Mouse (Mus musculus) neural tube, embryonic 11.5 days (tissue): Measurements from ENCODE around the gene Morc1. TPM values are rescaled to one million over a fixed set of nuclear protein-coding genes. Genes with fewer than 3 reads are reported as not detected.

ENCODE experiments used
- ATAC-seq: fragments of 200-750 bp; cut with Nextera tagmentation; 2 replicates; pipeline ENCODE4 v1.8.0; 2017; ENCODE audit warnings: moderate number of reproducible peaks, mild to moderate bottlenecking, moderate TSS enrichment, moderate library complexity; ENCODE audit not compliant: insufficient read depth, low FRiP score, low TSS enrichment
- DNase-seq: peaks from one replicate; pipeline ENCODE4 v3.0.0-alpha.2; 2015; ENCODE audit warnings: low spot score
- H3K27ac ChIP-seq: fragments of 300-500 bp; sonication (generic); 2 replicates; pipeline ENCODE4 v1.5.1; 2014; ENCODE audit warnings: low read depth, mild to moderate bottlenecking, low read length
- H3K27me3 ChIP-seq: fragments of 300-500 bp; sonication (generic); 2 replicates; pipeline ENCODE4 v1.6.1; 2014; ENCODE audit warnings: mild to moderate bottlenecking, low read length, mixed read lengths; ENCODE audit not compliant: control insufficient read depth, insufficient read depth
- H3K36me3 ChIP-seq: fragments of 300-500 bp; sonication (generic); 2 replicates; pipeline ENCODE4 v1.6.1; 2014; ENCODE audit warnings: mild to moderate bottlenecking, low read length, moderate library complexity, mixed read lengths; ENCODE audit not compliant: control insufficient read depth, insufficient read depth
- H3K4me1 ChIP-seq: fragments of 300-500 bp; sonication (generic); 2 replicates; pipeline ENCODE4 v1.6.1; 2014; ENCODE audit warnings: low read length, mixed read lengths; ENCODE audit not compliant: control insufficient read depth, insufficient read depth
- H3K4me2 ChIP-seq: fragments of 300-500 bp; sonication (generic); 2 replicates; pipeline ENCODE4 v1.6.1; 2014; ENCODE audit warnings: low read depth, mild to moderate bottlenecking, moderate library complexity
- H3K4me3 ChIP-seq: fragments of 300-500 bp; sonication (generic); 2 replicates; pipeline ENCODE4 v1.5.1; 2014; ENCODE audit warnings: low read depth, low read length
- H3K9ac ChIP-seq: fragments of 300-500 bp; sonication (generic); 2 replicates; pipeline ENCODE4 v1.6.1; 2014; ENCODE audit warnings: mild to moderate bottlenecking, low read length
- H3K9me3 ChIP-seq: fragments of 300-500 bp; sonication (generic); 2 replicates; pipeline ENCODE4 v1.6.1; 2016; ENCODE audit warnings: low read length; ENCODE audit not compliant: control insufficient read depth
- WGBS: fragments of 180-500 bp; shearing (Covaris S2); extraction: QIAGEN DNeasy Blood & Tissue Kit; methylation state at CpG from one replicate; pipeline ENCODE4 v1.1.7; 2014; 5-methylcytosine and 5-hydroxymethylcytosine counted together
- polyA plus RNA-seq: library from polyadenylated mRNA; unstranded; fragments of >200 nt; fragmentation: Nextera tagmentation; extraction: Ambion mirVana; gene quantifications from 2 replicates; pipeline ENCODE4 v1.2.1, GENCODE M21; 2014

Gene Morc1
- polyA plus RNA-seq, 1 experiment from 2014 or later = not detected

DNA sequence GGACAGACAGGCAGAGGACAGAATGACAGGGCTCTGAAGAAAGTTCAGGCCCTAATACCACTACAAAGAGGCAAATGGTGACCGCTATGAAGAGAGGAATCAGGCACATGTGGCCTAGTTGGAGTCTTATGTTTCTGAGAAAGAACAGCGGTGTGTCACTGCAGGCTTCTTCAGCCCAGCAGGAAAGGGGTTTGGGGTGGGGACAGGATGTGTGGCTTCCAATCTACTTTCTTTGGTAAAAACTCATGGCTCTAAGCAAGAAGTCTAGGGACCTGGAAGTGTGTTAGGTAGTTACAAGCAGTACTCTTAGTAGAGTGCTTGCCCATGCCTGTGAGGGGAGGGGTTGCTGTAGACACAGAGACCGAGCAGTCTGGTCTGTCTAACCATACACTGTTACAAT is 196.3 kb downstream of the Morc1 start:
- Histone ChIP-seq H3K27ac (no peak overlapping the region), H3K4me1 (no peaks in the 10 kb centered on the region), H3K9me3 (no peaks in the 10 kb centered on the region), H3K27me3 (no peaks in the 10 kb centered on the region), H3K9ac (no peak overlapping the region), H3K36me3 (no peaks in the 10 kb centered on the region), H3K4me2 (no peak overlapping the region), H3K4me3 (no peak overlapping the region)
- ATAC-seq (no peak), DNase-seq (no peak)
- 91% methylated on average over 3 of the region's 3 CpGs for WGBS

DNA sequence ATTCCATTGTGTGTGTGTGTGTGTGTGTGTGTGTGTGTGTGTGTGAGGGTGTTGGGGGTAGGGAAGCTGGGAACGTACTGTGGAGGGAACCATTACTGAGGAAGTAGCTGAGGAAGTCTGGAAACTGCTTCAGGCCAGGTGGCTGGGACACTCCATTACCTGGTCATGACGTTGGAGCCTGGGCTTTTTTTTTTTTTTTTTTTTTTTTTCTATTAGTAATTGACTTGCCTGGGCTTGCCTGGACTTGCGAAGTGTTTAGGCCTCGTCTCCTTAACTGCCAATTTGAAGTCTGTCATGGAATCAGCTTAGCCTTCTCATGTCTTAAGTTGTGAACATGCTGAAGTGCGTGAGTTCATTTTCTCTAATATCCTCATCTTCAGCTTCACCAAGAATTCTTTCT is 198.7 kb downstream of the Morc1 start:
- Histone ChIP-seq H3K9ac (no peak overlapping the region), H3K27ac (no peak overlapping the region), H3K4me1 (no peaks in the 10 kb centered on the region), H3K9me3 (no peaks in the 10 kb centered on the region), H3K27me3 (no peaks in the 10 kb centered on the region), H3K4me2 (no peak overlapping the region), H3K4me3 (no peak overlapping the region), H3K36me3 (no peaks in the 10 kb centered on the region)
- 81% methylated on average over 5 of the region's 5 CpGs for WGBS
- DNase-seq (no peak), ATAC-seq (no peak)

DNA sequence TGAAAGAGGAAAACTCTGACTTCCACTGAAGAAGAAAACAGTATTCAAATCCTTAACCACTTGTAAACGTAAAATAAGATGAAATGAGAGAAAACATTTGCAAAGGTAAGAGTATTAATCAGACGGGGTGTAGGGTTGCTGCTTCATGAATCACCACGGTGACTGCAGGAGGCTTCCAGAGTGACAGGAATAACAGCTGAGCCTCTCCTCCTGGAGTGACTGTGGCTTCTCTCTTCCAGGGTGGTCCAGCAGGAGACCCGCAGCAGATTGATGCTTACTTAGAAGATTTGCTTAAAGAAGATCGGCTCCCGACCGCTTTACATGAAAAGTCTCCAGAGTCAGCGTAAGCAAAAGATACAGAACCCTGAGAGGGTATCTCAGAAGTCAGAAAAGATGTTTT is 199.4 kb downstream of the Morc1 start:
- no peaks in the 10 kb centered on the region for H3K27me3 ChIP-seq
- H3K36me3 ChIP-seq = no peaks in the 10 kb centered on the region
- no peak overlapping the region for H3K4me2 ChIP-seq
- no peak overlapping the region for H3K9ac ChIP-seq
- H3K4me1 ChIP-seq = no peaks in the 10 kb centered on the region
- ATAC-seq = peak; percentile 27; the same call in 1 of the 2 replicates
- H3K9me3 ChIP-seq = no peaks in the 10 kb centered on the region
- no peak overlapping the region for H3K4me3 ChIP-seq
- H3K27ac ChIP-seq = no peak overlapping the region
- DNase-seq = no peak
- 35% methylated on average over 8 of the region's 8 CpGs for WGBS

- ATAC-seq (no peak), DNase-seq (no peak)
- no peak overlapping the region for H3K4me2 ChIP-seq
- H3K4me3 ChIP-seq = no peak overlapping the region
- no peaks in the 10 kb centered on the region for H3K27me3 ChIP-seq
- no peak overlapping the region for H3K9ac ChIP-seq
- no peaks in the 10 kb centered on the region for H3K9me3 ChIP-seq
- no peaks in the 10 kb centered on the region for H3K4me1 ChIP-seq
- 90% methylated on average over 6 of the region's 6 CpGs for WGBS
- H3K36me3 ChIP-seq = no peaks in the 10 kb centered on the region
- H3K27ac ChIP-seq = no peak overlapping the region
Measured at GRCm38 (mm10) chr16:48632351-48632750, 201.3 kb downstream of the Morc1 start.

- Histone ChIP-seq H3K4me2 (no peak overlapping the region), H3K36me3 (no peaks in the 10 kb centered on the region), H3K27me3 (no peaks in the 10 kb centered on the region), H3K4me1 (no peaks in the 10 kb centered on the region), H3K9ac (no peak overlapping the region), H3K27ac (no peak overlapping the region), H3K4me3 (no peak overlapping the region), H3K9me3 (no peaks in the 10 kb centered on the region)
- no peak for ATAC-seq
- no peak for DNase-seq
- WGBS = 81% methylated on average over 2 of the region's 2 CpGs
Measured at GRCm38 (mm10) chr16:48646246-48646645, 215.2 kb downstream of the Morc1 start.

- no peak overlapping the region for H3K4me3 ChIP-seq
- no peak overlapping the region for H3K9ac ChIP-seq
- DNase-seq (peak; percentile 29), ATAC-seq (no peak)
- H3K36me3 ChIP-seq = no peaks in the 10 kb centered on the region
- WGBS = 73% methylated on average over 5 of the region's 5 CpGs
- no peak overlapping the region for H3K4me2 ChIP-seq
- H3K9me3 ChIP-seq = no peaks in the 10 kb centered on the region
- no peaks in the 10 kb centered on the region for H3K4me1 ChIP-seq
- H3K27ac ChIP-seq = no peak overlapping the region
- H3K27me3 ChIP-seq = no peaks in the 10 kb centered on the region
Measured at GRCm38 (mm10) chr16:48671696-48672095, 240.7 kb downstream of the Morc1 start.

GRCm38 (mm10) chr16:48672664-48673063 is 241.6 kb downstream of the Morc1 start:
- H3K4me1 ChIP-seq = no peaks in the 10 kb centered on the region
- DNase-seq (no peak), ATAC-seq (no peak)
- H3K27me3 ChIP-seq = no peaks in the 10 kb centered on the region
- H3K9ac ChIP-seq = no peak overlapping the region
- no peak overlapping the region for H3K4me2 ChIP-seq
- H3K4me3 ChIP-seq = no peak overlapping the region
- no peaks in the 10 kb centered on the region for H3K9me3 ChIP-seq
- 78% methylated on average over 3 of the region's 3 CpGs for WGBS
- H3K27ac ChIP-seq = no peak overlapping the region
- no peaks in the 10 kb centered on the region for H3K36me3 ChIP-seq

GRCm38 (mm10) chr16:48675607-48676006 is 244.6 kb downstream of the Morc1 start:
- Histone ChIP-seq H3K9me3 (no peaks in the 10 kb centered on the region), H3K9ac (no peak overlapping the region), H3K27me3 (no peaks in the 10 kb centered on the region), H3K4me1 (no peaks in the 10 kb centered on the region), H3K36me3 (no peaks in the 10 kb centered on the region), H3K4me3 (no peak overlapping the region), H3K27ac (no peak overlapping the region), H3K4me2 (no peak overlapping the region)
- ATAC-seq (peak; percentile 71), DNase-seq (peak; percentile 81)
- WGBS = 18% methylated on average over 10 of the region's 10 CpGs

DNA sequence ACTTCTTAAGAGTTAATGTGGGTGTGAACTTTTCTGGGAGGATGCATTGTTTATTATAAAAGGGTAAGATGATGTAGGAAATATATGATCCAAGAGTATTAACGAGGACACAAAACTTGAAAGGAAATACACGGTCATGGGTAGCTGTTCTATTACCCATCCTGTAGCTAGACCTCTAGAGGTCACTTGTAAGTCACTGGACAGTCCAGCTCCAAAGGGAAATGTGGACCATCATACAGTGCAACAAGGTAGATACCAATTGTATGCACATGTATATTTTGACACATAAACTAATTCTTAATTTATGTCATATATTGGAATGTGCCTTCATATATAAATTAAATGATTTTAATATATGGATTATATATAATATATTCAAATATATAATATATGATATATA is 245.2 kb downstream of the Morc1 start:
- Histone ChIP-seq H3K36me3 (no peaks in the 10 kb centered on the region), H3K9ac (no peak overlapping the region), H3K4me1 (no peaks in the 10 kb centered on the region), H3K27me3 (no peaks in the 10 kb centered on the region), H3K4me2 (no peak overlapping the region), H3K4me3 (no peak overlapping the region), H3K27ac (no peak overlapping the region), H3K9me3 (no peaks in the 10 kb centered on the region)
- DNase-seq = no peak
- ATAC-seq = peak; percentile 36; the same call in 1 of the 2 replicates
- WGBS = 89% methylated on average over 2 of the region's 2 CpGs
